Mouse (Mus musculus) ZHBTc4 (cell line): ENCODE measurements around the gene Gpr101.
A peak's percentile ranks its signal among the peaks of the same experiment; 100 is the strongest.

Experiments used
- DNase-seq: peaks from one replicate; pipeline ENCODE4 v3.0.0-alpha.2; 2011; ENCODE audit warnings: low read depth, low spot score

The Gpr101 gene

GRCm38 (mm10) chrX:57503634-57504033, at the start of gene Gpr101:
TSS of gene Gpr101 (minus strand) at chrX:57503757.
- DNase-seq = peak; percentile 30

- peak; percentile 16 for DNase-seq
Observed at GRCm38 (mm10) chrX:57521117-57522095, 17.8 kb upstream of the Gpr101 start.

GRCm38 (mm10) chrX:57506247-57506646, 2.7 kb upstream of the Gpr101 start:
- DNase-seq = no peak
